Mouse (Mus musculus) lung, embryonic 15.5 days (tissue): ENCODE results near the gene Plppr3. TPM values are rescaled to one million over a fixed set of nuclear protein-coding genes. Genes with fewer than 3 reads are reported as not detected.
"Not testable (repeated sequence)": the region's sequence is repeated elsewhere in the genome, so short reads cannot be mapped to it uniquely, and the experiment has no call there.

ENCODE experiments used
- ATAC-seq: fragments of 200-750 bp; cut with Nextera tagmentation; 2 replicates; pipeline ENCODE4 v1.8.0; 2017; ENCODE audit warnings: moderate number of reproducible peaks, borderline replicate concordance; ENCODE audit not compliant: low FRiP score, low TSS enrichment; ENCODE audit errors: extremely low read depth
- H3K27ac ChIP-seq: fragments of 300-500 bp; sonication (generic); 2 replicates; pipeline ENCODE4 v1.5.1; 2015; ENCODE audit warnings: moderate library complexity, mild to moderate bottlenecking, inconsistent platforms
- H3K27me3 ChIP-seq: fragments of 300-500 bp; sonication (generic); 2 replicates; pipeline ENCODE4 v1.6.1; 2015; ENCODE audit warnings: inconsistent platforms
- H3K36me3 ChIP-seq: fragments of 300-500 bp; sonication (generic); 2 replicates; pipeline ENCODE4 v1.6.1; 2015; ENCODE audit warnings: inconsistent platforms
- H3K4me1 ChIP-seq: fragments of 300-500 bp; sonication (generic); 2 replicates; pipeline ENCODE4 v1.6.1; 2015; ENCODE audit warnings: inconsistent platforms
- H3K4me2 ChIP-seq: fragments of 300-500 bp; sonication (generic); 2 replicates; pipeline ENCODE4 v1.6.1; 2015; ENCODE audit warnings: inconsistent platforms, mild to moderate bottlenecking, moderate library complexity
- H3K4me3 ChIP-seq: fragments of 300-500 bp; sonication (generic); 2 replicates; pipeline ENCODE4 v1.5.1; 2015; ENCODE audit warnings: mild to moderate bottlenecking, inconsistent platforms
- H3K9ac ChIP-seq: fragments of 300-500 bp; sonication (generic); 2 replicates; pipeline ENCODE4 v1.6.1; 2015; ENCODE audit warnings: inconsistent platforms
- H3K9me3 ChIP-seq: fragments of 300-500 bp; sonication (generic); 2 replicates; pipeline ENCODE4 v1.6.1; 2016; ENCODE audit warnings: inconsistent platforms
- WGBS: fragments of 180-500 bp; shearing (Covaris S2); methylation state at CpG from one replicate; pipeline ENCODE4 v1.1.7; 2015; 5-methylcytosine and 5-hydroxymethylcytosine counted together
- polyA plus RNA-seq: library from polyadenylated mRNA; unstranded; fragments of >200 nt; fragmentation: Nextera tagmentation; extraction: Ambion mirVana; gene quantifications from 2 replicates; pipeline ENCODE4 v1.2.1, GENCODE M21; 2015

Plppr3 gene
- polyA plus RNA-seq, 1 experiment from 2014 or later: 32.4 TPM

DNA sequence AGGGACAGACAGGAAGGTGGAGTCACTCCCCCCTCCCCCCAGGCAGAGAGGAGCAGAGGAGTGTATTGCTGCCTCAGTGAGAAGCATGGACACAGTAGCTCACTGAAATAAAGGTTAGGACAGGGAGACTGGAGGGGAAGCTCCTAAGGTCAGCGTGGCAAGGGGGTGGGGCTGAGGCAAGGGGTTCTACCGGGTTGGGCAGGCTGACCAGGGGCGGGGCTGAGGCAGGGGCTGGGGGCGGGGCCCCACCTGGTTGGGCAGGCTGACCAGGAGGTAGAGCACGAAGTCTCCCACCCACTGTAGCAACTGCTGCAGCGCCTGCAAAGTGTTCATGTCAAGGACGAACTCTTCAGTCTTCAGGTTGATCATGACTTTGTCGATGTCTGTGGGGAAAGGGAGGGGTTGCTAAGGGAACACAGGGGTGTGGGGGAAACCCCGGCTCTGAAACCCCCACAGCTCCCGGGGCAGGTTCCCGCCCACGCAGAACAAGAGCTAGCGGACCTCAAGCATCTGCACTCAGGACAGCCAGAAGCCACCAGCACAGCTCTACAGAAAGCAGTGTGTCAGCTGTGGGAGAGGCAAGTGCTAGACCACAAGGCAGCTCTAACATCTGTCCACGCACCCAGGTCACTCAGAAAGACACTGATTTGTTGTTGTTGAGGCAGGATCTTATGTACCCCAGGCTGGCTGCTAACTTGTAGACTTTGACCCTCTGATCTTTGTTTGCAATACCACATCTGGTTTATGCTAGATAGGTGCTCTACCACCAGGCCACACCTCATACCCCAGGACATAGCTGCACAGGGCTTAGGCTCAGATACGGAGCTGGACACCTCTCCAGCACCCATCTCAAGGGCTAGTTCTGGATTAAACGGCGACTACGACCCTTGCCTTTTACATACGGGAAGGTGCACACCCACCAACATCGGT, 23.1 kb upstream of the Plppr3 start:
- WGBS: 57% methylated on average over 20 of the region's 20 CpGs
- Histone ChIP-seq H3K4me1 (peaks cover 8% of the 10 kb centered on the region), H3K4me3 (no peak overlapping the region), H3K36me3 (peaks cover 44% of the 10 kb centered on the region), H3K27me3 (no peaks in the 10 kb centered on the region), H3K9me3 (no peaks in the 10 kb centered on the region), H3K4me2 (no peak overlapping the region), H3K27ac (no peak overlapping the region), H3K9ac (no peak overlapping the region)
- no peak for ATAC-seq

DNA sequence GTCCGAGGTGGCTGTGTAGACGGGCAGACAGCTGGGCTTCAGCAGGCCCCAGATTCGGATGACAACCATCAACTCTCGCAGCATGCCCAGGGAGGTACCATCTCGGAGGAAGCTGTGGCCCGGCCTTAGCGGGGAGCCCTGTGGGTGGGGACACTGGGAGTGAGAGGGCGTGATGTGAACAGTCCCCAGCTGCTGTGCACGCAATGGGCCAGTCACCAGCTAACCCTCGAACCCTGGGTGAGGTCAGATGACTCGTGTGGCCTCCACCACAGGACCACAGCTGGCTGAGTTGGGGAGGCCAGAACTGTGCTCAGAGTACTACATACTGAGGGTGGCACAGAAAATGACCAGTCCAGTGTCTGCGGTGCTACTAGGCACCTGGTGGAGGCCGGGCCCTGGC, 22.4 kb upstream of the Plppr3 start:
- Histone ChIP-seq H3K4me1 (peaks cover 8% of the 10 kb centered on the region), H3K27ac (no peak overlapping the region), H3K4me2 (no peak overlapping the region), H3K9ac (no peak overlapping the region), H3K36me3 (peaks cover 44% of the 10 kb centered on the region), H3K4me3 (no peak overlapping the region), H3K9me3 (no peaks in the 10 kb centered on the region), H3K27me3 (no peaks in the 10 kb centered on the region)
- 71% methylated on average over 13 of the region's 13 CpGs for WGBS
- ATAC-seq: peak; percentile 28; the same call in 1 of the 2 replicates

DNA sequence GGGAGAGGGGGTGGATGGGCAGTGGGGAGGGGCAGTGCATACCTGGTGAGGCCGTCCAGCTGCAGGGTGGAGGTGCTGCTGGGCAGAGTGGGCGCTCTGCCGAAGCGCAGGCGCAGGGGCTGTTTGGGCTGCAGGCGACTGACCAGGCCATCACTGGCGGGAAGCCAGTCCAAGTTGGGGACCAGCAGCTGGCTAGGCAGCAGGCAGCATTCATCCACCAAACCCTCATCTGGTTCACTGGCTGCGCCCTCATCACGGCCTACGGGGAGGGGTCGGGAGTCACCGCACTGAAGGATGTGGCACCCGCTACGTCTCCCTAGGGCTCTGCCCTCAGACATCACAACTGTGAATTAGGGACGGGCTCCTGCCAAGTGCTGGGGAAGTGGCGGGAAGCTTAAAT, 21.9 kb upstream of the Plppr3 start:
- 83% methylated on average over 16 of the region's 16 CpGs for WGBS
- Histone ChIP-seq H3K4me1 (peaks cover 8% of the 10 kb centered on the region), H3K36me3 (peaks cover 38% of the 10 kb centered on the region), H3K4me3 (no peak overlapping the region), H3K9ac (no peak overlapping the region), H3K9me3 (no peaks in the 10 kb centered on the region), H3K27ac (no peak overlapping the region), H3K27me3 (no peaks in the 10 kb centered on the region), H3K4me2 (no peak overlapping the region)
- no peak for ATAC-seq

DNA sequence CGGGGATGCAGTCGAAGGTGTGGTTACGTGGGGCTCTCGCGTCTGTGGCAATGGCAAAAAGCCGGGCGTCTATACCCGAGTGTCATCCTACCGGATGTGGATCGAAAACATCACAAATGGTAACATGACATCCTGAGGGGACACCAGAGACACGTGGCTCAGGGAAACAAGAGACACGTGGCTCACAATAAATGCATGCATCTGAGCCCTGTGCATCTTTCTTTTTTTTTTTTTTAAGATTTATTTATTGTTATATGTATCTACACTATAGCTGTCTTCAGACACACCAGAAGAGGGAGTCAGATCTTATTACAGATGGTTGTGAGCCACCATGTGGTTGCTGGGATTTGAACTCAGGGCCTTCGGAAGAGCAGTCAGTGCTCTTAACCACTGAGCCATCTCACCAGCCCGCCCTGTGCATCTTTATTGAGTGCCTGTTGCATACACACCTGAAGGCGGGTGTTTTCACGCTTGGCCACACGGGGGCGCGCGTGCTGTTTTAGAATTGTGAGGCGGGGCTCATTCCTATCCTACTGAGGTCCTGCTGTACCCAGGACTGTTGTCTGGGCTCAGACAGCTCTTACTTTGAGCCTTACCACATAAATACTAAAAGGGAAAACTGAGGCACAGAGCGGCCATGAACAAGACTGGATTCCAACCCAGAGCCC, 18.2 kb upstream of the Plppr3 start:
- not testable (repeated sequence) for H3K4me2 ChIP-seq, H3K27me3 ChIP-seq, H3K4me3 ChIP-seq, H3K4me1 ChIP-seq, ATAC-seq, H3K27ac ChIP-seq, H3K9ac ChIP-seq, H3K9me3 ChIP-seq
- 42% methylated on average over 22 of the region's 22 CpGs for WGBS
- peaks cover 28% of the 10 kb centered on the region for H3K36me3 ChIP-seq

DNA sequence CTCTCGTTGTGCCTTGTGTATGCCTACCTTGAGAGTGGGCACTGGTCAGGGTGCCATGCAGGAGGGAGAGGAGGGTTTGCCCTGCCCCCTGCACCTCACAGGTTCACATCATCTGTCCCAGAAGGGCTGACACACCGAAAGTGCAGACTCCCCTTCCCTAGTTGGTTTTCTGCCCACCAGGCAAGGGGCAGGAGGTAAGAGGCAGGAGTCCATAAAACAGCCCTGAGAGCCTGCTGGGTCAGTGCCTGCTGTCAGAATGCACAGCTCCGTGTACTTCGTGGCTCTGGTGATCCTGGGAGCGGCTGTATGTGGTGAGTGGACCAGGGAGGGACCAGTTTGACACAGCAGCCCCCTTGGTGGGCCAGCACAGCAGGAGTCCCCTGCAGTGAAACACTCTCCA, 16.2 kb upstream of the Plppr3 start, which contains the start of gene Cfd:
Gene Cfd (plus strand): TSS at position 184 of the 400 bp plus-strand sequence.
- Histone ChIP-seq H3K9me3 (no peaks in the 10 kb centered on the region), H3K27me3 (no peaks in the 10 kb centered on the region), H3K36me3 (peaks cover 11% of the 10 kb centered on the region), H3K27ac (no peak within 1 kb of the TSS), H3K4me1 (no peaks in the 10 kb centered on the region), H3K9ac (no peak within 1 kb of the TSS), H3K4me2 (no peak within 1 kb of the TSS), H3K4me3 (no peak within 1 kb of the TSS)
- ATAC-seq: no peak
- WGBS: 32% methylated on average over 5 of the region's 5 CpGs

DNA sequence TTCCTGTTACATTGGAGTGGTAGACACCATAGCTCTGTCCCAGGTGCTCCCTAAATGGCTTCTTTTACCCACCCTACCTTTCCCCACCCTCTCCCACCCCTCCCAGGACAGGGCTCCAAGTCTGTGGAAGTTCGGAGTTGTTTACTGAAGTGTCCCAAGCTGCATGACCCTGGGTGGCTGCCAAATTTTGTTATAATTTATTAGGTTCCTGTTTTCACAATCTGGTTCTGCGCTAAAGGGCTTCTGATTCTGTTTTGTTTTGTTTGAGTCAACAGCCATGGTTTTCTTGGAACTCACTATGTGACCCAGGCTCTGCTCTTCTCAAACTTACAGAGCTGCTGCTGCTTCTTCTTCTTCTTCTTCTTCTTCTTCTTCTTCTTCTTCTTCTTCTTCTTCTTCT, 15.0 kb upstream of the Plppr3 start:
- H3K9ac ChIP-seq: no peak overlapping the region
- no peaks in the 10 kb centered on the region for H3K27me3 ChIP-seq
- no peak for ATAC-seq
- H3K4me1 ChIP-seq: no peaks in the 10 kb centered on the region
- no peak overlapping the region for H3K4me3 ChIP-seq
- 0 out of 2 replicates have a peak, but pooled peaks cover 2% of the 10 kb centered on the region for H3K36me3 ChIP-seq
- no peaks in the 10 kb centered on the region for H3K9me3 ChIP-seq
- H3K4me2 ChIP-seq: no peak overlapping the region
- no peak overlapping the region for H3K27ac ChIP-seq
- 41% methylated on average over 2 of the region's 2 CpGs for WGBS

- Histone ChIP-seq H3K4me3 (no peak overlapping the region), H3K36me3 (no peaks in the 10 kb centered on the region), H3K4me2 (no peak overlapping the region), H3K27ac (no peak overlapping the region), H3K27me3 (peaks cover 19% of the 10 kb centered on the region; the same call in 1 of the 2 replicates), H3K9me3 (no peaks in the 10 kb centered on the region), H3K9ac (no peak overlapping the region), H3K4me1 (peaks cover 14% of the 10 kb centered on the region)
- WGBS: 74% methylated on average over 8 of the region's 8 CpGs
- ATAC-seq: no peak
Observed at GRCm38 (mm10) chr10:79886611-79887010, 12.2 kb upstream of the Plppr3 start.

DNA sequence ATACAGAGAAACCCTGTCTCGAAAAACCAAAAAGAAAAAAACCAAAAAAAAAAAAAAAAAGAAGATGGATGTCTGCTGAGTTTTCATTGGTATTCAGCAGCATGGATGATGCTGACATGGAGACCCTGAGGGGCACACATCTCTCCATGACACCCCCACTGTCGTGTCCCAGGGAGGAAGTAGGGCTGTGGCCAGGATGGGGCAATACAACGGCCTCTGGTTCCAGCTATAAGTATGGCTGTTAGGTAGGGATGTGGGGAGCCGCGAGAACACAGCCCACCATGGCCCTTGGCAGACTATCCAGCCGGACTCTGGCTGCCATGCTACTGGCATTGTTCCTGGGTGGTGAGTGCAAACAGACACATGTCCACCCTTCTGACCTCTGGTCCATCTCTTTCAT, 11.6 kb upstream of the Plppr3 start, which contains the start of gene Elane:
Gene Elane (plus strand): TSS at position 194 of the 400 bp plus-strand sequence.
- no peak for ATAC-seq
- H3K27me3 ChIP-seq: peaks cover 22% of the 10 kb centered on the region
- WGBS: 60% methylated on average over 6 of the region's 6 CpGs

DNA sequence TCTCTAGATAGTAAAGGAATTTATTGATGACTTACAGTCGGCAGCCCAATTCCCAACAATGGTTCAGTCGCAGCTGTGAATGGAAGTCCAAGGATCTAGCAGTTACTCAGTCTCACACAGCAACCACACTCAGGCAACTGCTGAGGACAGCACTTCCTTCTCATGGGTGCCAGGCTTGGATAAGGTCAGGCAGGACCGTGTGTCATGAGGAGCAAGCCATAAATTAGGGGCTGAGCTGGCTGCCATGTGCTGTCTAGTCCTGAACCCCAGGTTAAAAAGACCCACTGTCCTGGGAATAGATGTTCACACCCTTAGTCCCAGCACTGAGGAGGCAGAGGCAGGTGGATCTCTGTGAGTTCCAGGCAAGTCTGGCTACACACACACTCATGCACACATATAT, 10.5 kb upstream of the Plppr3 start:
- not testable (repeated sequence) for ATAC-seq

More for the DNA sequence above, 11.6 kb upstream of the Plppr3 start, which contains the start of gene Elane:
- Histone ChIP-seq H3K9me3 (no peaks in the 10 kb centered on the region), H3K4me3 (no peak within 1 kb of the TSS), H3K4me1 (peaks cover 15% of the 10 kb centered on the region), H3K27ac (no peak within 1 kb of the TSS), H3K36me3 (no peaks in the 10 kb centered on the region), H3K9ac (no peak within 1 kb of the TSS), H3K4me2 (no peak within 1 kb of the TSS)

DNA sequence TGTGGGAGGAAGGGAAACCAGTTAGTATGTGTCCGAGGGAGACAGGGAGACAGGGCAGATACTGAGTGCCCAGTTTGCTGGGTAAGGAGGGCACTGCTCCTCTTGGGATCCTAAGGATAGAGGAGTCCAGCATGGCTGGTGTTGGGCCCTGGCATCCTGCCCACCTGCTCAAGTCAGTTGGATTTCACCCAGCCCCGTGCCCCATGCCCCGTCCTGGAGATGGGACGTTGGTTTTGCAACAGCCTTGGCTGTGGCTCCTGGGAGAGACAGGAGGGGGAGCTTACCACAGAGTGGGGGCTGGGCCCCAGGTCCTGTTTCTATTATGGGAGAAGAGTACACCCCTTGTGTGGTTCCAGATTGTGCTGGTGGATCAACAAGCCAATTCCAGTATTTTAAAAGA, 10.0 kb upstream of the Plppr3 start:
- H3K4me3 ChIP-seq: no peak overlapping the region
- H3K4me1 ChIP-seq: peaks cover 26% of the 10 kb centered on the region
- peaks cover 25% of the 10 kb centered on the region for H3K27me3 ChIP-seq
- H3K9me3 ChIP-seq: no peaks in the 10 kb centered on the region
- H3K4me2 ChIP-seq: no peak overlapping the region
- no peak overlapping the region for H3K9ac ChIP-seq
- ATAC-seq: no peak
- no peak overlapping the region for H3K27ac ChIP-seq
- 42% methylated on average over 4 of the region's 4 CpGs for WGBS
- H3K36me3 ChIP-seq: no peaks in the 10 kb centered on the region

More for the DNA sequence above, 10.5 kb upstream of the Plppr3 start:
- not testable (repeated sequence) for H3K4me2 ChIP-seq, H3K27ac ChIP-seq, H3K9me3 ChIP-seq, H3K4me3 ChIP-seq, H3K9ac ChIP-seq, H3K36me3 ChIP-seq
- Histone ChIP-seq H3K27me3 (peaks cover 25% of the 10 kb centered on the region), H3K4me1 (peaks cover 21% of the 10 kb centered on the region)
- WGBS: 70% methylated on average over 3 of the region's 3 CpGs

GRCm38 (mm10) chr10:79883297-79884084, 9.1 kb upstream of the Plppr3 start:
- no peak overlapping the region; the same call in 1 of the 2 replicates for H3K4me2 ChIP-seq
- no peaks in the 10 kb centered on the region for H3K36me3 ChIP-seq
- 0 out of 2 replicates have a peak, but pooled peaks have one; percentile 31 for ATAC-seq
- H3K4me3 ChIP-seq: no peak overlapping the region; the same call in 1 of the 2 replicates
- H3K9ac ChIP-seq: no peak overlapping the region
- H3K9me3 ChIP-seq: no peaks in the 10 kb centered on the region
- no peak overlapping the region for H3K27ac ChIP-seq
- peaks cover 25% of the 10 kb centered on the region for H3K27me3 ChIP-seq
- 16% methylated on average over 22 of the region's 22 CpGs for WGBS
- H3K4me1 ChIP-seq: peaks cover 27% of the 10 kb centered on the region
